Mouse (Mus musculus): ENCODE data around the gene Ddx43.

Ddx43 gene

DNA sequence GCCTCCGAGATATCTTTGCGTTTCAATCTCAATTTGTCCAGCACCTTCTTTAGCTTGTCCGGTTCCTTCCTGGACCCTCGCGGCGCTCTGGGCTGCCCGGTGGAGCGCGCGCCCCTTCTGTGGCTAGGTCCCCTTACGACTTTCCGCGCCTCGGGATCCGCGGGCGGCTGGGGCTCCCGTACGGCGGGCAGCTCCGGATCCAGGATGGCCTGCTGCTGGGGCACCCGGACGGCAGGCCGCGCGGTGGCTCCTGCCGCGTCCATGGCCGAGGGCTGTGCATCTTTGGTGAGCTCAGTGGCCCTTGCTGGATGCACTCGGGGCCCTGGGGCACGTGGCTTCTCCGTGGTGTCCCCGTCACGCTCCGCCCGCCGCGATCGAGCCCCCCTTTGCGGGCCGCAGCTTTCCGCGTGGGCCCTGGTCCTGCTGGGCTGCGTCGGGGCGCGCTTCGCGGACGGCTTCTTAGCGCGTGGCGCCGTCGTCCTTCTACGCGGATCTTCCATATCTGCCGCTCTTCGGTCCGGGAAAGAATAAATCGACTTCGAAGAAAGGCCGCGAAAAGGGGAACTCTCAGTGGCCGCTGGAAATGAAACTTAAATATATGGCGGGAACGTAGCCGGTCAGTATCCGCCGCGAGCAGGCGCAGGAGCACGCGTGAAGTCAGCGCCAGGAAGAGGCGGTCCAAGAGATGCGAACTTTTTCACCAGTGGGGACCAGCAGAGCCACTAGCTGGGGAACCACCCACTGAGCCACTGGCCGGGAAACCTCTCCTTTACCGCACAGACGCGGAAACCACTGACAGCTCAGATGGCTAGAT is 47.2 kb downstream of the Ddx43 start, which contains the start of gene Cgas:
Gene Cgas (minus strand): TSS at position 659 of the 814 bp plus-strand sequence.
- peak; percentile 55 for DNase-seq (ENCODE audit: low spot score)

DNA sequence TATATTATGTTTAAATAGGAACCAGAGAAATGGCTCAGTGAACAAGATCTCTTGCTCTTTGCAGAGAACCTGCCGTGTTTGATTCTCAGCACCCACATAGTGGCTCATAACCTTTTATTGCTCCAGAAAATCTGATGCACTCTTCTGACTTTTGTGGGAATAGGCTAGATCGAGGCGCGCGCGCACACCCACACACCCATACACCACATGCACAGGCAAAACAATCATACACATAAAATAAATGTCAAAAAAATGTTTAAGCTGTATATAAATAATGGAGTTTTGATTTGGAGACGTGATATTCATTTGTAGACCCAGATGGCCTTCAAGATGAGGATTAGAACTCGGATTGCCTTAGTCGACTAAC is 52.0 kb downstream of the Ddx43 start:
- no peak for DNase-seq (ENCODE audit: low spot score)

DNA sequence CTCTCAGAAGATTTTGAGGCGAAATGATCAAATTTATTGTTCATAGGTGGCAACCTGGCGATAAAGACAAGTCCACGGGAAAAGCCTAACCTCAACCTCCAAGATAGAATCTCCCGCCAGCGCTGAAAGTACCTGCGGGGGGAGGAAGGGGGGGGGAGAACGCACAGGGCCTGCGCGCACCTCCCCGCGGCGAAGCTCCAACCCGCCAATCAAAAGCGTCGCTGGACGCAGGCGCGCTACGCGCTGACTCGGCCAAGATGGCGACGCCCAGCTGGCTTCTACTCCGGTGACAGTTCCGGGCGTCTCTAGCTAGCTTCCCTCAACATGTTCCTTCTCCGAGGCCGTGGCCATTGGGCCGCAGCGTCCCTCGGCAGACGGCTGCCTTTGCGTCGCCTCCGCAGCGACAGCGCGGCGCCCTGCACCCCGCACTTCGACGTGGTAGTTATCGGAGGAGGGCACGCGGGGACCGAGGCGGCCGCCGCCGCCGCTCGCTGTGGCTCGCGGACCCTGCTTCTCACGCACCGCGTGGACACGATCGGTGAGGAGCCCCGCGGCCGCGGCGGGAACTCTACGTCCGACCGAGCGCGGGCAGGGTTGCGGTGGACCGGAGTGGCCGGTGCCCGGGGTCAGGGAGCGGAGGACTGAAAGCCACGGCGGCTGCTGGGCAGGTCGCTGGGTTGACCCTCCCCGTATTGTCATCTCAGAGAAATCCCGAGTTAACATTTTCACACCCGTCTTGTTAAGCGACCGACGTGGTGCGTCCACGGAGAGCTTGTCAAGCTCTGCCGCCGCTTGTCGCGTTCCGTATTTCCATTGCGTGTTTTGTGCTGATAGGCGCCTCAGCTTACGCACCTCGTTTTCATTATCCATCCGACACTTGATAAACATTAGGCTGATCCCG is 52.6 kb downstream of the Ddx43 start, which contains the start of the genes Mto1 and Gm17324:
Gene Mto1 (plus strand): TSS at position 236 of the 901 bp plus-strand sequence.
Gene Gm17324 (minus strand): TSS at position 814 of the 901 bp plus-strand sequence.
- DNase-seq (ENCODE audit: low spot score), result peak; percentile 90

DNA sequence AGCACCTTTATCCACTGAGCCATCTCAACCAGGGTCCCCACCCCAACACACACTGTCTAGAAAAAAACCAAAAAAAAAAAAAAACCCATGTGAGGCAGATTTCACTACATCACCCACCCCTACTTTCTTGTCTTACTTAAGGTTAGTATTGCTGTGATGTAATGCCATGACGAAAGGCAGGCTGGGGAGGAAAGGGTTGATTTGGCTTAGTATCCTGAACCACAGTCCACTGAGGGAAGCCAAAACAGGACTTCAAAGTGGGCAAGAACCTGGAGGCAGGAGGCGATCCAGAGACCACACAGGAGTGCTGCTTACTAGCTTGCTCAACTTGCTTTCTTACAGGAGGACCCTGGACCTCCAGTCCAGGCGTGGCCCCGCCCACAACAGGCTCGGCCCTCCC is 54.8 kb downstream of the Ddx43 start:
- DNase-seq (ENCODE audit: low spot score), result no peak

DNA sequence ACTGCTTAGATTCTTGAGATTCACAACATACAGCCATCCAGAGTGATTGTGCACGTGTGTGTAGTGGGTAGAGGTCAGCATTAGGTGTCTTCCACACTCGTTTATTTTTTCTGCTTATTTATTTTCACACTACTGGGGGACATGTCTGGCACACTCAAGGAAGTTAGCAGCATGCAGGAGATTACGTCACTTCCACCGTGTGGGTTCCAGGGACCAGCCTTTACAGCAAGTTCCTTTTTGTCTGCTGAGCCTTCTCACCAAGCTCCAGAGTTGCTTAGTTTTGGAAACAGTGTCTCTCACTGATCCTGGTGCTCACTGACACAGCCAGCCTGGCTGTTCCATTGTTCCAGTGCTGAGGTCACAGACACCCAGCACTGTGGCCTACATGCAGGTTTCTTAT is 55.8 kb downstream of the Ddx43 start:
- no peak for DNase-seq (ENCODE audit: low spot score)

DNA sequence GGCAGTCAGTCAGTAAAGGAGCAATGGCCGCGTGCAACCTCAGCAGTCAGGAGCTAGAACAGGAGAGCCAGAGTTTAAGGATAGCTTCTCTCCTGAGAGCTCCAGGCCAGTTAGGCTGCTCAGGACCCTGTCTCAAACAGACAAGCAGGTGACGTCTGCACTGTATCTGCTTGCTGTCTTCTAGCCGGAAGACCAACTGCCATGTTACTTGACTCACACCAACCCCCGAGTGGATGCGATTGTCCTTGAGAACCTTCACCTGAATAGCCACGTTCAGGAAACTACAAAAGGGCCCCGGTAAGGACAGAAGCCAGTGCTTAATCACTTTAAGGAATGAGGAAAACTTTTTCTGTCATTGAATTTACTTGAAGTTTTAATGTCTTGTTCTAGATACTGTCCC is 61.4 kb downstream of the Ddx43 start:
- DNase-seq (ENCODE audit: low spot score), result no peak

DNA sequence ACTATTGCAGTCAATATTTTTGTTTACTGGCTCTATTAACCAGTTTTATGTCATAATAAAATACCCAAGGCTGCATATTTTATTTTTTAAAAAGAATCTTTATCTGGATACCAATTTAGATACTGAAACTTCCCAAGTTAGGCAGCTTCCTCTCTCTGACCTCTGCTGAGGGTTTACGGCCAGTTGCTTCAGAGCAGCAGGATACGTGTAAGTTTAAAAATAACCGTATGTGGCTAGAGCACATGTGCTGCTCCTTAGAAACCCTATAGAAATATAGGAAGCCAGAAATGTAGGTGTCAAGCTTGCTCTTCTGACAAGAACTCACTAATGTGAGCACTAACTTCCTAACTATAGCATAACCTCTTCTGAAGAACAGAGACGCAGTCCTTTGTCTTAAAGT is 67.8 kb downstream of the Ddx43 start:
- no peak for DNase-seq (ENCODE audit: low spot score)

DNA sequence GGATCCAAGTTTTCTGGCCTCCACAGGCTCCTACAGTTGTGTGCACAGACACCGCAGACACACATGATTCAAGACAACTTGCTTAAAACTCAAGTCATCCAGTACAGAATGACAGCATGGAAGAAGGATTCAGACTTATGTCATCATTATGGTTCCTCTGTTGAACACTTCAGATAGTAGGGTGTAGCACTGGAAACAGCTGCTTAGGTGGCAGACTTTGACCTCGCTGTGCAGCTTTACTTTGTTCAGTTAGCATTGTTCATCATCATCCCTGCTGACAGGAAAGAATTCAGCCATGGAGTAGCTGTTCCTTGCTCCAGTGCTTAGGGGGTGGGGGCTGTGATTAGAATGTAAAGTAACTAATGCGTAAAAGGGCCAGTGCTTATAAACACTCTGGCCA is 70.1 kb downstream of the Ddx43 start:
- DNase-seq (ENCODE audit: low spot score), result no peak

Data from testis, postnatal 14 days (tissue).